Mouse (Mus musculus): ENCODE data around the gene Glud1.

DNA sequence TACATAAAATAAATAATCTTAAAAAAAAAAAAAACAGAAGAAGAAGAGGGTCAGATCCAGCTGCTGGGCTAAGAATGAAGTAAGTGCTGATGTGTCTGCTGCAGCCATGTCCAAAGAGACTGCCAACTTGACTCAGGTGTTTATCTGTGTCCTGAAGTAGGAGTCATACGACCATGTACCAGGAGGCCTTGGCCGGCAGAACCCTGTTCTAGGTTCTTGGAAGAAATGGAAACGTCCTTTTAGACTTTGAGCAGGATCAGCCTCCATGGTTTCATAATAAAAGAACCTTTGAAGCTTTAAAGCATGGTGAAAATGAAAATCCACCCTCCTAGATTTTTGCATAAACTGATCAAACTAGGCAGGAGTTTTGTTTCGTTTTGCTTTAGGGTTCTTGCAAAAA is 43.9 kb downstream of the Glud1 start:
- no peak for TF ChIP-seq E2F4 (IDR thresholded peaks at IDR 0.05; ENCODE audit: insufficient read depth)
- TF ChIP-seq SRF (IDR thresholded peaks at IDR 0.05; ENCODE audit: control insufficient read depth, insufficient read length, low read depth), result no peak
- TF ChIP-seq POLR2A (IDR thresholded peaks at IDR 0.05; ENCODE audit: insufficient read length, low read depth), result no peak
- TF ChIP-seq POLR2AphosphoS2 (IDR thresholded peaks at IDR 0.05; ENCODE audit: insufficient read length, low read depth), result no peak
- no peak for TF ChIP-seq MAX (IDR thresholded peaks at IDR 0.05; ENCODE audit: low read depth)
- TF ChIP-seq TCF12 (IDR thresholded peaks at IDR 0.05; ENCODE audit: insufficient read depth, poor library complexity, severe bottlenecking), result no peak
- no peak for TF ChIP-seq MYOD1 (IDR thresholded peaks at IDR 0.05; ENCODE audit: control insufficient read depth in 1 of 3, insufficient read length in 2 of 3, low read depth in 2 of 3)
- no peak for TF ChIP-seq USF1 (IDR thresholded peaks at IDR 0.05; ENCODE audit: low read depth)
- TF ChIP-seq MYOG (IDR thresholded peaks at IDR 0.05; ENCODE audit: control insufficient read depth in 1 of 3, insufficient read depth in 1 of 3, insufficient read length in 2 of 3, low read depth in 2 of 3), result no peak
- TF ChIP-seq TCF3 (IDR thresholded peaks at IDR 0.05; ENCODE audit: insufficient read length, low read depth), result no peak
- TF ChIP-seq CEBPB (IDR thresholded peaks at IDR 0.05; ENCODE audit: insufficient read depth, poor library complexity, severe bottlenecking), result no peak

Data from myocyte (in vitro differentiated cells).